Mouse (Mus musculus): ENCODE data around the gene Epb41l1. TPM values are rescaled to one million over a fixed set of nuclear protein-coding genes. Genes with fewer than 3 reads are reported as not detected.
A peak's percentile ranks its signal among the peaks of the same experiment; 100 is the strongest.

The Epb41l1 gene
- polyA plus RNA-seq, 1 experiment from 2014 or later = 25.5 TPM

DNA sequence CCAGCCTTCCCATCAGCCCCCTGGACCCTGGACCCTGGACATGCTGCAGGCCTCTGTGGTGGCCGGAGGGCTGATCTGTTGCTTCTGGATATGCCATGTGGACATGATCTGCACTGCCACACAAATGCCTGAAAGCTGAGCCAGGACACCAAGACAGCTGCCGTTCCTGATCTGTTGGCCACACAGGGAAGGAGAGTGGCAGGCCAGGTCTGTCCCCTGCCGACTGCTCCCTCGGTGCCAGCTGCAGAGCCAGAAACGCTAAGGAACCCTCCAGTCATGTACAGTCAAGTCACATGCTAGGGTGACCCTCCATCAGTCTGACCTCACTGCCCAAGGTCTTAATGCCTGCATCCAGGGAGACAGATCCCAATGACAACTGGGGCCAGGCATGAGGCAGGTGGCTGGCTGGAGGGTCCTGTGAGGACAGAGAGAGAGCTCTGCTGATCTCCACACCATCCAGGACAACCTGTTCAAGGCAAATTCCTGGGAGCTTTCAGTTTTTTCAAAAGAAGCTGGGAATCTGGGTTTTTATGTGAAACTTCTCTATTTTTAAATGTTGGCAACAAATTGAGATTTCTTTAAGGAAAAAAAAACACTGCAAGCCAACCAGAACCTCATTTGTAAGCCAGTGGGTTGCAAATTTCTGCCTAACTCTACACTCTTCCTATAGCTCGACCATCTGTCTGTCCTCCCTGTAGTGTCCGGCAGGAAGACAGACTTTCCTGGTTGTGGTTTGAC is 156.3 kb downstream of the Epb41l1 start:
- Histone ChIP-seq H3K4me3 (ENCODE audit: low read depth, low read length) (no peak overlapping the region), H3K4me1 (ENCODE audit: control insufficient read depth, insufficient read depth, low read length) (no peaks in the 10 kb centered on the region), H3K4me2 (ENCODE audit: low read depth, low read length) (no peak overlapping the region), H3K27ac (ENCODE audit: low read depth, low read length) (no peak overlapping the region), H3K27me3 (ENCODE audit: control insufficient read depth, insufficient read depth, low read length) (no peaks in the 10 kb centered on the region), H3K9ac (replicated peaks; ENCODE audit: low read depth, low read length) (no peak overlapping the region), H3K9me3 (ENCODE audit: control insufficient read depth, low read length) (no peaks in the 10 kb centered on the region), H3K36me3 (ENCODE audit: control insufficient read depth, insufficient read depth, low read length) (no peaks in the 10 kb centered on the region)
- ATAC-seq (ENCODE audit: low read depth) = no peak
- WGBS = 78% methylated on average over 7 of the region's 7 CpGs

- no peak overlapping the region for H3K9ac ChIP-seq (replicated peaks; ENCODE audit: low read depth, low read length)
- no peaks in the 10 kb centered on the region for H3K36me3 ChIP-seq (ENCODE audit: control insufficient read depth, insufficient read depth, low read length)
- H3K4me2 ChIP-seq (ENCODE audit: low read depth, low read length) = no peak overlapping the region
- H3K27me3 ChIP-seq (ENCODE audit: control insufficient read depth, insufficient read depth, low read length) = no peaks in the 10 kb centered on the region
- ATAC-seq (ENCODE audit: low read depth) = no peak
- H3K4me3 ChIP-seq (ENCODE audit: low read depth, low read length) = no peak overlapping the region
- H3K27ac ChIP-seq (ENCODE audit: low read depth, low read length) = no peak overlapping the region
- H3K4me1 ChIP-seq (ENCODE audit: control insufficient read depth, insufficient read depth, low read length) = peaks cover 3% of the 10 kb centered on the region; the same call in 1 of the 2 replicates
- 83% methylated on average over 5 of the region's 5 CpGs for WGBS
- H3K9me3 ChIP-seq (ENCODE audit: control insufficient read depth, low read length) = no peaks in the 10 kb centered on the region
These were observed 159.8 kb downstream of the Epb41l1 start for GRCm38 (mm10) chr2:156580507-156580906.

DNA sequence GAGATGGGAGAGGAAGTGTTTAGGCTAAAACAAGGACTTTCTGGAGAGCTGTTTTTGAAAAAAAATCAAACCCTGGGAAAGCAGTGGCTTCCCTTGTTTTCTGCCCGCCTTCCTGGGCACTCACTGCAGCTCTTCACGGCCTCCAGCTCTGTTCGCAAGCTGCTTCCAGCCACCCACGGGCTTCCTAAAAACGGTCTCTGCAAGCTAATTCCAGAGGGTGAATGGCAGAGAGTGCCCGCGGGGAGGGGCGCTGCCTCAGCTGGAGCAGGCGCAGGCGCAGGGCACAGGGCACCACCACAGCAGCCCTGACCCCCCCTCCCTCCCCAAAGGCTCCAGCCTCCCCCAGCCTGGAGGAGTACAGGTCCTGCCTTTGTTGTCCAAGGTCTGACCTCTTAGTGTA is 160.5 kb downstream of the Epb41l1 start:
- Histone ChIP-seq H3K4me3 (ENCODE audit: low read depth, low read length) (no peak overlapping the region), H3K9ac (replicated peaks; ENCODE audit: low read depth, low read length) (no peak overlapping the region), H3K27me3 (ENCODE audit: control insufficient read depth, insufficient read depth, low read length) (no peaks in the 10 kb centered on the region), H3K36me3 (ENCODE audit: control insufficient read depth, insufficient read depth, low read length) (no peaks in the 10 kb centered on the region), H3K9me3 (ENCODE audit: control insufficient read depth, low read length) (no peaks in the 10 kb centered on the region), H3K4me1 (ENCODE audit: control insufficient read depth, insufficient read depth, low read length) (peaks cover 3% of the 10 kb centered on the region; the same call in 1 of the 2 replicates), H3K27ac (ENCODE audit: low read depth, low read length) (no peak overlapping the region), H3K4me2 (ENCODE audit: low read depth, low read length) (no peak overlapping the region)
- no peak for ATAC-seq (ENCODE audit: low read depth)
- 59% methylated on average over 10 of the region's 10 CpGs for WGBS

- Histone ChIP-seq H3K27me3 (ENCODE audit: control insufficient read depth, insufficient read depth, low read length) (no peaks in the 10 kb centered on the region), H3K9ac (replicated peaks; ENCODE audit: low read depth, low read length) (no peak overlapping the region), H3K4me3 (ENCODE audit: low read depth, low read length) (no peak overlapping the region), H3K36me3 (ENCODE audit: control insufficient read depth, insufficient read depth, low read length) (no peaks in the 10 kb centered on the region), H3K9me3 (ENCODE audit: control insufficient read depth, low read length) (no peaks in the 10 kb centered on the region), H3K27ac (ENCODE audit: low read depth, low read length) (no peak overlapping the region), H3K4me2 (ENCODE audit: low read depth, low read length) (no peak overlapping the region), H3K4me1 (ENCODE audit: control insufficient read depth, insufficient read depth, low read length) (peaks cover 3% of the 10 kb centered on the region; the same call in 1 of the 2 replicates)
- no peak for ATAC-seq (ENCODE audit: low read depth)
- WGBS = 92% methylated on average over 10 of the region's 10 CpGs
These were observed 162.2 kb downstream of the Epb41l1 start for GRCm38 (mm10) chr2:156582887-156583286.

DNA sequence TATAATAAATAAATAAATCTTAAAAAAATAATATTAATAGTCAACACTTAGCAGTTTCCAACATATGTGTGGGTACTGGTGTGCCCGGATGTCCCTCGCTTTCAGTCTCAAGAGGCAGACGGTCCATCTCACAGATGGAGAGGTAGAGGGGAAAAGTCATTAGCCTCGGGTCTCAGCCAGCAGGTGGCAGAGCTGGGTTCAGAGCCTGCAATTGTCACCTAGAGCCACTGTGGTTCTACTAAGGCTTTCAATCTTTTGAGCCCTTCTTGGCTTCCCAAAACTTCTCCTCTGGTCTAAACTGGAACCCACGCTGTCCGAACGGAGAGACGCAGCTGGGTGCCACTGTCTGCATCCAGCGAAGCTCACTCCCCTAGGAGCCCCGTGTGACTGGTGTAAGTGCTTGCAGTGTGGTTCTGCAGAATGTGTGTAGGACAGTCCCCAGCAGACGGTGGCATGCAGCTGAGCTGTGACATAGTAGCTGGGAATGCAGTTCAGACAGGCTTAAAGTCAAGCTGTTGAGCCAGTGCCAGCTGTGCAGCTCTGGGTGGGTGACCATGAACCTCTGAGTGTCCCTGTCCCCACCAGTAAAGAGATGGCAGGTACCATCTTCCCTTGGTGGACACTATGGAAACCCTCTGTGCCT is 163.6 kb downstream of the Epb41l1 start:
- Histone ChIP-seq H3K36me3 (ENCODE audit: control insufficient read depth, insufficient read depth, low read length) (no peaks in the 10 kb centered on the region), H3K4me3 (ENCODE audit: low read depth, low read length) (no peak overlapping the region), H3K27me3 (ENCODE audit: control insufficient read depth, insufficient read depth, low read length) (no peaks in the 10 kb centered on the region), H3K27ac (ENCODE audit: low read depth, low read length) (no peak overlapping the region), H3K9ac (replicated peaks; ENCODE audit: low read depth, low read length) (no peak overlapping the region), H3K9me3 (ENCODE audit: control insufficient read depth, low read length) (no peaks in the 10 kb centered on the region), H3K4me2 (ENCODE audit: low read depth, low read length) (no peak overlapping the region), H3K4me1 (ENCODE audit: control insufficient read depth, insufficient read depth, low read length) (peaks cover 3% of the 10 kb centered on the region; the same call in 1 of the 2 replicates)
- no peak for ATAC-seq (ENCODE audit: low read depth)
- 61% methylated on average over 11 of the region's 11 CpGs for WGBS

DNA sequence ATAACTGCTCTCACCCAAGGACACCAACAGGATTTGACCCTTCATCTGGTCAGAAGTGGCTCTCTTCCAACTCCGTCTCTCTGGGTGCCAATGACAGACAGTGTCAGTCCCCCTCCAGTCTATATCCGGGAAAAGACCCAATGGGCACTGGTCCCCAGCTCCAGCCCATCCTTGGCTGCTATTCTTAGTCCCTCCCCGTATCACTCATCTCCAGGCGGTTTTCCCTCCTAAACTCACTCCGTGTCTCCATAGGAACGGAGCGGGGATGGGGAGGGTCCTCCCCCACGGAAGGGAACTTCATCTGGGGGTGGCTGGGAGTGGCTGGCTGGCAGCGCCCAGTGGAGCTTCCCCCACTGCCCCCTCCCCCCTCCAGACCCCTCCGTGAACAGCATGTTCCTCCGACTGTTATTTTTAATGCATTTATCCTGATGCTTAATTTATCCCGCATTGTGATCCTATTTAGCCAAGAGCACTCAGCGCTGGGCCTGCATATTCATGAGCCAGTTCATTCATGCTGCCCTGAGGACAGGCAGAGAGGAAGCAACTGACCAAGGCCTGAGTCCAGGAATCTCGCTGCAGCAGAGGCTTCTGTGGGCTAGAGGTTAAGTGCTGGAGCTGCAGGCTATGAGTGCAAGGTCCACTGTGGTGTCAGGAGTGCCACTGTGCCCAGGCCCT is 164.2 kb downstream of the Epb41l1 start:
- H3K36me3 ChIP-seq (ENCODE audit: control insufficient read depth, insufficient read depth, low read length) = no peaks in the 10 kb centered on the region
- H3K9ac ChIP-seq (replicated peaks; ENCODE audit: low read depth, low read length) = no peak overlapping the region
- 19% methylated on average over 14 of the region's 14 CpGs for WGBS
- H3K4me1 ChIP-seq (ENCODE audit: control insufficient read depth, insufficient read depth, low read length) = peaks cover 3% of the 10 kb centered on the region; the same call in 1 of the 2 replicates
- H3K4me3 ChIP-seq (ENCODE audit: low read depth, low read length) = no peak overlapping the region
- H3K27ac ChIP-seq (ENCODE audit: low read depth, low read length) = no peak overlapping the region
- H3K4me2 ChIP-seq (ENCODE audit: low read depth, low read length) = no peak overlapping the region
- ATAC-seq (ENCODE audit: low read depth) = peak; percentile 41; the same call in 1 of the 2 replicates
- no peaks in the 10 kb centered on the region for H3K27me3 ChIP-seq (ENCODE audit: control insufficient read depth, insufficient read depth, low read length)
- no peaks in the 10 kb centered on the region for H3K9me3 ChIP-seq (ENCODE audit: control insufficient read depth, low read length)

DNA sequence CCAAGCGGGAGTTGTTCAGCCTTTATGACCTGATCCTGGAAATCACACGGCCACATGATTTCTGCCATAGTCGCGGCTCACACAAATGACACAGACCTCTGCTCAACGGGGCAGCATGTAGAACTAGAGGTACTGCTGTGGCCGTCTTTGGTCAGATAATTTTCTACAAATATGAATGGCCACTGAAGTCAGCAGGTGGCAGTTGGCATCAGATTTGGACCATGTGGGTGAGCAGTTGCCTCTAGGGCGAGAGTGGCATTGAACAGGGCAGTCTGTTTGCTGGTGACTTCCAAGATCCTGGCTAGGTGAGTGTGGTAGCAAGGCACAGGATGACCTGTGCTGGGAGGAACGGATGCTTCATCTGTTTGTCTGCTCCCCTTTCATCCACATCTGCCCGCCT is 168.8 kb downstream of the Epb41l1 start:
- no peak overlapping the region for H3K4me2 ChIP-seq (ENCODE audit: low read depth, low read length)
- no peaks in the 10 kb centered on the region for H3K9me3 ChIP-seq (ENCODE audit: control insufficient read depth, low read length)
- no peaks in the 10 kb centered on the region for H3K27me3 ChIP-seq (ENCODE audit: control insufficient read depth, insufficient read depth, low read length)
- H3K36me3 ChIP-seq (ENCODE audit: control insufficient read depth, insufficient read depth, low read length) = no peaks in the 10 kb centered on the region
- no peak overlapping the region for H3K27ac ChIP-seq (ENCODE audit: low read depth, low read length)
- H3K4me3 ChIP-seq (ENCODE audit: low read depth, low read length) = no peak overlapping the region
- 96% methylated on average over 9 of the region's 9 CpGs for WGBS
- no peak for ATAC-seq (ENCODE audit: low read depth)
- peaks cover 3% of the 10 kb centered on the region; the same call in 1 of the 2 replicates for H3K4me1 ChIP-seq (ENCODE audit: control insufficient read depth, insufficient read depth, low read length)
- H3K9ac ChIP-seq (replicated peaks; ENCODE audit: low read depth, low read length) = no peak overlapping the region
